Mouse (Mus musculus) CH12.LX (cell line): ENCODE measurements around the gene A430078G23Rik.

Experiments
- CHD2 ChIP-seq: IDR thresholded peaks from 2 replicates; pipeline ENCODE4 v1.6.1; 2011; ENCODE audit warnings: low read length, improper control_type of control experiment
- CTCF ChIP-seq, 2 experiments: IDR thresholded peaks in 1 of 2; conservative IDR thresholded peaks in 1 of 2; 2 replicates each; pipeline ENCODE4 v1.5.1; 2011 to 2012; ENCODE audit warnings: low read depth in 2 of 2, low read length in 2 of 2, improper control_type of control experiment in 1 of 2, inconsistent platforms in 1 of 2, mild to moderate bottlenecking in 1 of 2, moderate library complexity in 1 of 2
- JUND ChIP-seq: conservative IDR thresholded peaks from 2 replicates; pipeline ENCODE4 v1.6.1; 2011; ENCODE audit warnings: low read depth, low read length, improper control_type of control experiment
- KAT2A ChIP-seq: IDR thresholded peaks from 2 replicates; pipeline ENCODE4 v1.6.1; 2012; ENCODE audit warnings: low read length, improper control_type of control experiment, inconsistent platforms; ENCODE audit not compliant: insufficient replicate concordance
- POLR2A ChIP-seq: IDR thresholded peaks from 2 replicates; pipeline ENCODE4 v1.6.1; 2011; ENCODE audit warnings: low read depth, mild to moderate bottlenecking, improper control_type of control experiment, low read length
- USF1 ChIP-seq: IDR thresholded peaks from 2 replicates; pipeline ENCODE4 v1.6.1; 2014; ENCODE audit warnings: low read depth, mild to moderate bottlenecking, inconsistent platforms, low read length, improper control_type of control experiment

- TF ChIP-seq KAT2A (no peak), POLR2A (no peak), JUND (no peak), CHD2 (no peak), USF1 (no peak), CTCF (conservative IDR thresholded peaks at IDR 0.05 in 1 of 2, IDR thresholded peaks at IDR 0.05 in 1 of 2; ENCODE audit: low read depth in 2 of 2, low read length in 2 of 2) (no peak)
These were observed 4.9 kb upstream of the A430078G23Rik start for GRCm38 (mm10) chr8:3348142-3348823.
